Mouse (Mus musculus) liver, adult 2 months (tissue): ENCODE measurements around the gene Ntf3.

Source experiments
- CTCF ChIP-seq: fragments of 200-500 bp; IDR thresholded peaks from 2 replicates; pipeline ENCODE4 v1.5.1; 2011; ENCODE audit warnings: low read depth, low read length, control low read depth
- POLR2A ChIP-seq: fragments of 200-500 bp; IDR thresholded peaks from 2 replicates; pipeline ENCODE4 v1.6.1; 2011; ENCODE audit warnings: low read length, control low read depth; ENCODE audit not compliant: insufficient read depth; ENCODE audit errors: extremely low read depth

DNA sequence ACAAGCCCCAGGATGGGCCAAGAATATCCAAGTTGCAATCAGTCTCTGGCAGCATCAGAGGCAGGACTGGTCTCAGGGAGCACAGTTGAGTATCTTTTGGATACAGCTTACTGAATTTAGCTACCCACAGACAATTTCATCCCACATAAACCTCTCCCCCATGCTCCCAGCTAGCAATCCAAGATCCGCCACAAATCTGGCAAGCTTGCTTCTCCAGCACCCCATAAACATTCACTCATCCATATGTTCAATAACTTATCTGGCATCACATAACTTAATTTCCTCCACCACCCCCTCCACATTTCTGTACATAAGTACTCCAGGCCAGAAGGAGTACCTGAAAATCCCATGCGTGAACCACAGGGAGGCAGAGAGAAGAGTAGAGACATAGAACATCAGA lies 10.8 kb downstream of the Ntf3 start:
- TF ChIP-seq CTCF (no peak), POLR2A (no peak)
